Mouse (Mus musculus) ES-E14 (cell line): ENCODE measurements around the gene Pdgfd. TPM values are rescaled to one million over a fixed set of nuclear protein-coding genes. Genes with fewer than 3 reads are reported as not detected.

Experiments used
- DNase-seq: peaks from one replicate; pipeline ENCODE4 v3.0.0-alpha.2; 2013; ENCODE audit warnings: low read depth, low spot score
- H3K27ac ChIP-seq: 2 replicates; pipeline ENCODE4 v1.5.1; 2012; ENCODE audit warnings: low read depth, mild to moderate bottlenecking, low read length, moderate library complexity, mixed read lengths; ENCODE audit not compliant: poor library complexity, insufficient read depth, severe bottlenecking
- H3K36me3 ChIP-seq: 2 replicates; pipeline ENCODE4 v1.6.1; 2012; ENCODE audit warnings: mild to moderate bottlenecking, low read length, moderate library complexity, mixed read lengths; ENCODE audit not compliant: control insufficient read depth, poor library complexity, insufficient read depth, severe bottlenecking
- H3K4me1 ChIP-seq, 2 experiments: fragments of 150-350 bp in 1 of 2; sonication (generic) in 1 of 2; 2 replicates each; pipeline ENCODE4 v1.6.1; 2012; ENCODE audit warnings: low read length in 2 of 2, mild to moderate bottlenecking in 1 of 2, mixed read lengths in 1 of 2; ENCODE audit not compliant: control insufficient read depth in 2 of 2, insufficient read depth in 2 of 2, poor library complexity in 1 of 2
- H3K4me3 ChIP-seq, 2 experiments: fragments of 150-350 bp in 1 of 2; sonication (generic) in 1 of 2; 2 replicates each; pipeline ENCODE4 v1.5.1; 2012; ENCODE audit warnings: low read length in 2 of 2, low read depth in 1 of 2, mild to moderate bottlenecking in 1 of 2, mixed read lengths in 1 of 2; ENCODE audit not compliant: insufficient read depth in 1 of 2, poor library complexity in 1 of 2, severe bottlenecking in 1 of 2
- H3K9ac ChIP-seq: 2 replicates; pipeline ENCODE4 v1.6.1; 2012; ENCODE audit warnings: low read depth, mild to moderate bottlenecking, low read length, mixed read lengths; ENCODE audit not compliant: poor library complexity, insufficient read depth, severe bottlenecking
- H3K9me3 ChIP-seq: fragments of 150-350 bp; sonication (generic); 2 replicates; pipeline ENCODE4 v1.6.1; 2012; ENCODE audit warnings: low read depth, mild to moderate bottlenecking, low read length; ENCODE audit not compliant: control insufficient read depth, insufficient read depth
- CHD2 ChIP-seq: IDR thresholded peaks from 2 replicates; pipeline ENCODE4 v1.6.1; 2014; ENCODE audit warnings: mild to moderate bottlenecking, low read depth, low read length, inconsistent platforms
- HCFC1 ChIP-seq: IDR thresholded peaks from 2 replicates; pipeline ENCODE4 v1.6.1; 2012; ENCODE audit warnings: low read length, inconsistent platforms, borderline replicate concordance; ENCODE audit not compliant: insufficient read depth
- MAFK ChIP-seq: IDR thresholded peaks from 2 replicates; pipeline ENCODE4 v1.6.1; 2014; ENCODE audit warnings: mild to moderate bottlenecking, low read depth, low read length, inconsistent platforms; ENCODE audit not compliant: insufficient read depth
- ZC3H11A ChIP-seq: IDR thresholded peaks from 2 replicates; pipeline ENCODE4 v1.6.1; 2012; ENCODE audit warnings: low read depth, mild to moderate bottlenecking, inconsistent platforms, low read length, borderline replicate concordance
- ZNF384 ChIP-seq: IDR thresholded peaks from 2 replicates; pipeline ENCODE4 v1.6.1; 2012; ENCODE audit warnings: low read depth, low read length, inconsistent platforms
- in situ Hi-C, 2 experiments: fragments of 600-800 bp; cut with MboI; formaldehyde crosslinking; loops; one replicate each; pipeline ENCODE4 v1.15.1; 2025; ENCODE audit warnings: low sequenced_read_pairs in 2 of 2, inconsistent platforms in 1 of 2; ENCODE audit not compliant: unreplicated experiment in 2 of 2
- total RNA-seq: library from RNA; depleted of rRNA; stranded (reverse); fragments of 300-350 nt; gene quantifications from 2 replicates; pipeline ENCODE4 v1.2.3, GENCODE M21; 2012

Pdgfd gene
- total RNA-seq, 1 experiment, result 0.76 TPM

DNA sequence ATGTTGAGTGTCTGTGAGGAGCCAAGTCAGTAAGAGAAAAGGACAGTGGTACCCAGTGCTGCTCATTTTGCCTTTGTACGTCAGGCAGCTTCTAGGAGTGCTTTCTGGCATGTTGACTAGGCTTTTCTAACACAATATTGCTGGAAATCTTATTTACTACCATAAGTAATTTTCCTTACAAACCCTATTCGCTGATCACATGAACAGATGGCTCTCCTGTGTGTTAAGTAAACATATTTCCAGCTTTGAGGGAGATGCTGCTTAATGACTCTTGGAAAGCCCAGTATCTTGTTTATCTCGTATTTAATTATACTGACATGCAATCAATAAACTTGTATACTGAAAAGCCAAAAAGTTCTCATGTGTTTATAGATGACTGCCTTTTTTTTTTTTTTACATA lies 133.7 kb downstream of the Pdgfd start:
- Histone ChIP-seq H3K9me3 (no peaks in the 10 kb centered on the region), H3K9ac (no peak overlapping the region), H3K4me3 (no peak overlapping the region), H3K4me1 (no peaks in the 10 kb centered on the region), H3K27ac (no peak overlapping the region), H3K36me3 (no peaks in the 10 kb centered on the region)
- in situ Hi-C loops, result no loop called here
- DNase-seq, result no peak
- TF ChIP-seq ZNF384 (no peak), CHD2 (no peak), MAFK (no peak), ZC3H11A (no peak), HCFC1 (no peak)

DNA sequence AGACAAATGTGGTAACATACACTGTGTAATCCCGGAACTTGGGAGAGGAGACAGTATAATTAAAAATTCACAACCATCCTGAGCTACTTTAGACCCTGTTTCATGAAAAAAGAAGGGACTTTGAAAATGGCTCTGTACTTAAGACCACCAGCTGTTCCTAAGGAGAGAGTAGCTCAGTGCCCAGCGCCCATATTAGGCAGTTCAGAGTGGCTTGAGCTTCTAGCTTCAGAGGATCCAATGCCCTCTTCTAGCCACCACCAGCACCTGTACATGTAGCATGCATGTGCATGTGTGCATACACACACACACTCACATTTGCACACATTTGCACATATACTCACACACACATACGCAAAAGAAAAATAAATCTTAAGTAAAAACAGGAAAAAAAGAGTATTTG lies 136.2 kb downstream of the Pdgfd start:
- no peak overlapping the region for H3K9ac ChIP-seq
- TF ChIP-seq HCFC1, result no peak
- no peak for TF ChIP-seq ZC3H11A
- TF ChIP-seq CHD2, result no peak
- TF ChIP-seq MAFK, result no peak
- TF ChIP-seq ZNF384, result no peak
- no peak overlapping the region for H3K27ac ChIP-seq
- no peak overlapping the region for H3K4me3 ChIP-seq
- no peaks in the 10 kb centered on the region for H3K4me1 ChIP-seq
- in situ Hi-C loops, result no loop called here
- no peaks in the 10 kb centered on the region for H3K9me3 ChIP-seq
- H3K36me3 ChIP-seq, result no peaks in the 10 kb centered on the region
- no peak for DNase-seq

DNA sequence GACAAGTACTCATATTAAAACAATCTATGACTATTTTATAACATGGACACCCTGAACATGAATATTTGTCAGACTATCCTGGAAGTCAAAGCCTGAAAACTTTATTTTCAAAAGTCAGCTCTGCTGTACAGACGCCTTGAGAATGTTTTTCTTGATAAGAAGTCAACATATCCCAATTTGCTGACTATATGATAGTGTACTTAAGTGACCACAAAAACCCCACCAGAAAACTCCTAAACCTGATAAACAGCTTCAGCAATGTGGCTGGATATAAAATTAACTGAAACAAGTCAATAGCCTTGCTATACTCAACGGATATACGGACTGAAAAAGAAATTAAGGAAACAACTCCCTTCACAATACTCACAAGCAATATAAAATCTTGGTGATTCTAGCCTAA lies 137.5 kb downstream of the Pdgfd start:
- no peak overlapping the region for H3K9ac ChIP-seq
- H3K27ac ChIP-seq, result no peak overlapping the region
- in situ Hi-C loops, result no loop called here
- H3K9me3 ChIP-seq, result no peaks in the 10 kb centered on the region
- H3K4me3 ChIP-seq, result no peak overlapping the region
- no peak for DNase-seq
- H3K36me3 ChIP-seq, result no peaks in the 10 kb centered on the region
- no peaks in the 10 kb centered on the region for H3K4me1 ChIP-seq
- TF ChIP-seq HCFC1 (no peak), MAFK (no peak), ZNF384 (no peak), CHD2 (no peak), ZC3H11A (no peak)

DNA sequence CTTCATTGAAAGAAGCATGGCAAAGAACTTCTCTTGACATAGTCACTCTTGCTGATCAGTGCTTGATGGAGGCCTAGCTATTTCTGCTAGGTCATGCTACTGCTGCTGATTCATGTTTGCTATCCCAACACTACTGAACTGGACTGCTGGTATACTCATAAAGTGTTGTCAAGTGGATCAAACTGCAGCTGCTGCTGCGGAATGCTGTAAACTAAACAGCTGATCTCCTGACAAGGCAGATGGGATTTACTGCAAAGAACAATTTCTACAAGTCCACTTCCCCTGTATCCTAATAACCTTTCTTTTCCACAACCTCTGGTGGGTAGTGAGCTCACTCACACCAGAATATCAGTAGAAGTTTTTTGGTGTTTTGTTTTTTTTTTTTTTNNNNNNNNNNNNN lies 148.7 kb downstream of the Pdgfd start:
- Histone ChIP-seq H3K27ac (no peak overlapping the region), H3K4me3 (no peak overlapping the region), H3K9me3 (no peaks in the 10 kb centered on the region), H3K36me3 (no peaks in the 10 kb centered on the region), H3K9ac (no peak overlapping the region), H3K4me1 (no peaks in the 10 kb centered on the region)
- DNase-seq, result no peak
- TF ChIP-seq ZNF384, result no peak
- TF ChIP-seq ZC3H11A, result no peak
- no peak for TF ChIP-seq CHD2
- no peak for TF ChIP-seq HCFC1
- TF ChIP-seq MAFK, result no peak
- in situ Hi-C loops, result no loop called here

DNA sequence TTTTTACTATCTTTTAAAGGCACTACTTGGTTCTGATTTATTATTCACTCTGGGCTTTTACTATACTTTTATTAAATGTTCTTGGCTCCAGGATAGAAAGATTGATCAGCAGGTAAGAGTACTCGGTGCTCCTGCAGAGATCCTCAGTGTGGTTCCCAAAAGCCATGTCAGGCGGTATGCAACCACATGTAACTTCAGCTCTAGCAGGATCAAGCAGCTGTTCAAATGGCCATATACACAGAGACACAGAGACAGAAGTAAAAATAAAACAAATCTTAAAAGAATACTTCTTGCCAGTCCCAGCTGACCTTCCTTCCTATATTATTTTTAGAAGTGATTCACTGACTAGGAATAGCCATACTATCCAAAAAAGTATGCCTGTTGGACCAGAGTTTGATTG lies 157.0 kb downstream of the Pdgfd start:
- in situ Hi-C loops, result no loop called here
- Histone ChIP-seq H3K36me3 (no peaks in the 10 kb centered on the region), H3K9me3 (no peaks in the 10 kb centered on the region), H3K9ac (no peak overlapping the region), H3K4me1 (no peaks in the 10 kb centered on the region), H3K4me3 (no peak overlapping the region), H3K27ac (no peak overlapping the region)
- DNase-seq, result no peak
- TF ChIP-seq ZNF384 (no peak), MAFK (no peak), HCFC1 (no peak), CHD2 (no peak), ZC3H11A (no peak)
